Mouse (Mus musculus): ENCODE data around the gene March5. TPM values are rescaled to one million over a fixed set of nuclear protein-coding genes. Genes with fewer than 3 reads are reported as not detected.

Gene March5
- polyA plus RNA-seq, 1 experiment: 29.4 TPM

DNA sequence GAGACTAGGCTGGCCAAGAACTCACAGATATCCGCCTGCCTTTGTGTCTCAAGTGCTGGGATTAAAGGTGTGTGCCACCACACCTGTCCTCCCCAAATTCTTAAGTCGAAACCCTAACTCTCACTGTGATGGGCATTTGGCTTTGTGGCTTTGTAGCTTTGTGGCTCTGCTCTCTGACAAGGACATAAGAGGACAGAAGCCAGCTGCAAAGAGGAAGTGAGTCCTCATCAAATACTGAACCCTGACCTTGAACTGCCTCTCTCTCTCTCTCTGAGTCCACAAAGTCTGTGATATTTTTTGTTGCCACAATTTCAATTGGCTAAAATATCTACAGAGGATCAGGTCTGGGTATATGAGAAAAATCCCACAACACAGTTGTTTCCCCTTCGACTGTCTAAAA is 40.9 kb downstream of the March5 start:
- Histone ChIP-seq H3K4me3 (replicated peaks) (no peak overlapping the region), H3K9me3 (ENCODE audit: control insufficient read depth, low read length) (peaks cover 10% of the 10 kb centered on the region), H3K4me1 (ENCODE audit: control insufficient read depth) (peaks cover 14% of the 10 kb centered on the region), H3K27me3 (ENCODE audit: control insufficient read depth) (peaks cover 30% of the 10 kb centered on the region), H3K36me3 (ENCODE audit: control insufficient read depth) (no peaks in the 10 kb centered on the region)
- TF ChIP-seq GATA1 (IDR thresholded peaks at IDR 0.05; ENCODE audit: low read length) (no peak), TAL1 (IDR thresholded peaks at IDR 0.05; ENCODE audit: low read length) (no peak)

GRCm38 (mm10) chr19:37252104-37252503 is 44.8 kb downstream of the March5 start:
- H3K4me3 ChIP-seq (replicated peaks): no peak overlapping the region
- TF ChIP-seq GATA1 (IDR thresholded peaks at IDR 0.05; ENCODE audit: low read length): peak; percentile 42; the same call in 1 of the 2 replicates
- no peak for TF ChIP-seq TAL1 (IDR thresholded peaks at IDR 0.05; ENCODE audit: low read length)
- peaks cover 27% of the 10 kb centered on the region for H3K27me3 ChIP-seq (ENCODE audit: control insufficient read depth)
- no peaks in the 10 kb centered on the region; the same call in 1 of the 2 replicates for H3K9me3 ChIP-seq (ENCODE audit: control insufficient read depth, low read length)
- peaks cover 14% of the 10 kb centered on the region for H3K4me1 ChIP-seq (ENCODE audit: control insufficient read depth)
- no peaks in the 10 kb centered on the region for H3K36me3 ChIP-seq (ENCODE audit: control insufficient read depth)

DNA sequence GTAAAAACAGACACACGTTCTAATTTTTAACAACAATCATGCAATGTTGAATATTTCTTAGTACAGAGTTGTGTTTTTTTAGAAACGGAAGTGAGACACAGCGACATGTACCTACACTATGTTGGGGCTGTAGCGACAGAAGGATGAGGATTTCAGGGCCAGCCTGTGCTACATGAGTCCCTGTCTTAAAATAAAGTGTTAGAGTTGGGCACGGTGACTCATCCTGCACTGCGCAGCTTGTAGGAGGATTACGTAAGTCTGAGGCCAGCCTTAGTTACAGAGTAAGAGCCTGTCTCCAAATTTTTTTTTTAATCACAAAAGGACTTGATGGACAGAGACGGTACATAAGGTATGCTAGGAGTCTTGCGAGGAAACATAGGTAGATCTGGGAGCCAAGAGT is 48.0 kb downstream of the March5 start:
- no peak for TF ChIP-seq TAL1 (IDR thresholded peaks at IDR 0.05; ENCODE audit: low read length)
- Histone ChIP-seq H3K36me3 (ENCODE audit: control insufficient read depth) (no peaks in the 10 kb centered on the region), H3K27me3 (ENCODE audit: control insufficient read depth) (peaks cover 8% of the 10 kb centered on the region), H3K4me3 (replicated peaks) (no peak overlapping the region), H3K9me3 (ENCODE audit: control insufficient read depth, low read length) (no peaks in the 10 kb centered on the region; the same call in 1 of the 2 replicates), H3K4me1 (ENCODE audit: control insufficient read depth) (peaks cover 11% of the 10 kb centered on the region)

DNA sequence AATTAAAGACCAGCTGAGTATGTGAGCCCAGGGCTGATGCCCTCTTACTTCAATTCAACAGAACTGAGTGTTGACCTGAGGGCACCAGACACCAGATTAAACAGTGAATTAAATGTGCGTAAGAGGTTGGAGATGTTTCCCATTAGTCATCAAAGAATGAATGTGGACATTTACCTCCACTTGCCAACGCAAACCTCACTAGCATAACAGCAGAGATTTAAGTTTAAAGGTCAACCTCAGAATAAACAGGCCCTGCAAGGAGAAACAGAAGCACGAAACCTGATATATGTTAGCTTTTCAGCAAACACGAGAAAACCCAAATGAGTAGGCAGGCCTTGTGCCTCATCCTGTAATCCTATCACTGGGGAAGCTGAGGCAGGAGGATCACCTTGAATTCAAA is 55.0 kb downstream of the March5 start:
- peaks cover 24% of the 10 kb centered on the region for H3K4me1 ChIP-seq (ENCODE audit: control insufficient read depth)
- TF ChIP-seq TAL1 (IDR thresholded peaks at IDR 0.05; ENCODE audit: low read length) (no peak), GATA1 (IDR thresholded peaks at IDR 0.05; ENCODE audit: low read length) (no peak)
- H3K36me3 ChIP-seq (ENCODE audit: control insufficient read depth): peaks cover 2% of the 10 kb centered on the region; the same call in 1 of the 2 replicates
- no peaks in the 10 kb centered on the region for H3K9me3 ChIP-seq (ENCODE audit: control insufficient read depth, low read length)
- no peak overlapping the region for H3K4me3 ChIP-seq (replicated peaks)
- peaks cover 3% of the 10 kb centered on the region for H3K27me3 ChIP-seq (ENCODE audit: control insufficient read depth)

GRCm38 (mm10) chr19:37263566-37263942 is 56.2 kb downstream of the March5 start:
- Histone ChIP-seq H3K36me3 (ENCODE audit: control insufficient read depth) (peaks cover 6% of the 10 kb centered on the region), H3K27me3 (ENCODE audit: control insufficient read depth) (peaks cover 3% of the 10 kb centered on the region), H3K9me3 (ENCODE audit: control insufficient read depth, low read length) (no peaks in the 10 kb centered on the region), H3K4me1 (ENCODE audit: control insufficient read depth) (peaks cover 24% of the 10 kb centered on the region), H3K4me3 (replicated peaks) (peak overlapping the region; percentile 23)
- TF ChIP-seq TAL1 (IDR thresholded peaks at IDR 0.05; ENCODE audit: low read length): no peak
- no peak for TF ChIP-seq GATA1 (IDR thresholded peaks at IDR 0.05; ENCODE audit: low read length)

DNA sequence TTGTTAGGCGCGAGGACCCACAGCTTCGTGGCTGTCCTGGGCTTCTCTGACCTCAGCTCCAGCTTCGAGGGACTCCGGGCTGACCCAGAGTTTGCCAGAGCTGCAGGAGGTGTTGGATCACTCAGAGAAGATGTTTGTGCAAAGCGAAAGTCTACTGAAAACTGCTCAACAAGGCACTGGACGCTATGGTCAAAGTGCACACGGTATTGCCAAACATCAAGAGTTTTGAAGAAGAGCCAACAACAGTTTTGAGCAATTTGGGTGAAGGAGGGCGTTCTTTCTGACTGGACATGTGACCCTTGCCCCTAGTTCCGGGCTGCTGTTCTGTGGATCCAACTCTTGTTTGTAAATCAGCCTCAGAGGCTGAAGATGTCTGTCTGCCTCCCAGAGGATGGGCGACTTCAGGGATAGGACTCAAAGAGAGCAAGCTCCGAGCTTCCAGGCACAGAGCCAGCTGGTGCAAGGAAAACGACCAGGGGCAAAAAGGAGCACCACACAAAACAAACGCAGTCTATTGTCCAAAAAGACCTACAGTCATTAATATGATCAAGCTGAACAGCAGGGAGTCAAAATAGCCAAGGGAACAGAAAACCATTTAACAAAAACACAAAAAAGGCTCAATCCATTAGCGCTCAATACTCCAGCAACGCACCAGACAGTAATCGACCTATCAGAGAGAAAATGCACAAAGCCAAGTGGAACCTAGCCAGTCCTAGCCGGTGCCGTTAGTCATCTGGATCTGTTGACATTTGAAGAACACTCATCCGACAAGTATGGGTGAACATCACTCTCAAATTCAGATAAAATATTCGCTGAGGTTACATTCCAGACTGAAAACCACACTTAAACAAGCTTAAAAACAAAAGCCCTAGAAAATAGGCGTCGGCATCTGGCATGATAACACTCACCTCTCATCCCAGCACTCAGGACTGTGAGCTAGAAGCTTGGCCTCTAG is 56.9 kb downstream of the March5 start:
- TF ChIP-seq GATA1 (IDR thresholded peaks at IDR 0.05; ENCODE audit: low read length): no peak
- TF ChIP-seq TAL1 (IDR thresholded peaks at IDR 0.05; ENCODE audit: low read length): no peak
- peak overlapping the region; percentile 23 for H3K4me3 ChIP-seq (replicated peaks)
- peaks cover 24% of the 10 kb centered on the region for H3K4me1 ChIP-seq (ENCODE audit: control insufficient read depth)
- no peaks in the 10 kb centered on the region for H3K9me3 ChIP-seq (ENCODE audit: control insufficient read depth, low read length)
- H3K36me3 ChIP-seq (ENCODE audit: control insufficient read depth): peaks cover 12% of the 10 kb centered on the region
- H3K27me3 ChIP-seq (ENCODE audit: control insufficient read depth): peaks cover 3% of the 10 kb centered on the region

DNA sequence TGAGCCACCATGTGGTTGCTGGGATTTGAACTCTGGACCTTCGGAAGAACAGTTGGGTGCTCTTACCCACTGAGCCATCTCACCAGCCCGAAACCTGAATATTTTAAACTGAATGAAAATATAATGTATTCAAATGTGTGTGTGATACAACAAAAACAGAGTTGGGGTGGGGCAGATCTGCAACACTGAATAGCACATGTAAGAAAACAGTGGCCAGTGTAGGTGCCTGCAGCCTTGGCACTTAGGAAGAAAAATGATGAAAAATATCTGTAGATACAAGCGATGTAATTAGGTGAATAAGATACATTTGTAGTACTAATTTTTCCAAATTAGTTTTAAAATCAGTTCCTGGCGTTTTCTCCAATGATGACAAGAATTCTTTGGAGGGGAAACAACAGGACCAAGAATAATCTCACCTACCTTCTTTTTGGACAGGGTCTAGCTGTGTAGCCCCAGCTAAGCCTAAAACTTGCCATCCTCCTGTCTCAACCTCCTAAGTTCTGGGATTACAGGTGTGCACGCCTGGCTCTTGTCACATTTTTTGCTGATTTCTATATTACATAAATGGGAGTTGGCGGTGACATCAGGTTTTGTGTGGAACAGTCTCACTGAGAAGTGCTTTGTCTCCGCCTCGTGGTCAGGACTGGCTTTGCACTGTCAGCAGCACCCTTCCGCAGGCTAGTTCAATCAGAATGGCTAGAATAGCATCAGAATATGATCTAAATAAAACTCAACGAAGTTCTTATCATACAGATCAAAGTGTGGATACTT is 58.2 kb downstream of the March5 start:
- Histone ChIP-seq H3K4me3 (replicated peaks) (no peak overlapping the region), H3K4me1 (ENCODE audit: control insufficient read depth) (peaks cover 24% of the 10 kb centered on the region), H3K9me3 (ENCODE audit: control insufficient read depth, low read length) (no peaks in the 10 kb centered on the region), H3K36me3 (ENCODE audit: control insufficient read depth) (peaks cover 18% of the 10 kb centered on the region), H3K27me3 (ENCODE audit: control insufficient read depth) (peaks cover 3% of the 10 kb centered on the region)
- TF ChIP-seq GATA1 (IDR thresholded peaks at IDR 0.05; ENCODE audit: low read length) (no peak), TAL1 (IDR thresholded peaks at IDR 0.05; ENCODE audit: low read length) (no peak)

GRCm38 (mm10) chr19:37269106-37269505 is 61.8 kb downstream of the March5 start:
- Histone ChIP-seq H3K4me3 (replicated peaks) (no peak overlapping the region), H3K36me3 (ENCODE audit: control insufficient read depth) (peaks cover 25% of the 10 kb centered on the region), H3K27me3 (ENCODE audit: control insufficient read depth) (no peaks in the 10 kb centered on the region), H3K4me1 (ENCODE audit: control insufficient read depth) (peaks cover 15% of the 10 kb centered on the region), H3K9me3 (ENCODE audit: control insufficient read depth, low read length) (no peaks in the 10 kb centered on the region)
- no peak for TF ChIP-seq TAL1 (IDR thresholded peaks at IDR 0.05; ENCODE audit: low read length)
- no peak for TF ChIP-seq GATA1 (IDR thresholded peaks at IDR 0.05; ENCODE audit: low read length)

Other genes with a start within 250 kb of the March5 start
- 7.6 and 10.1 TPM in 2 replicates for gene Cpeb3, start 1.1 kb downstream of the March5 start, polyA plus RNA-seq (2012)
- gene Ide, start 130.3 kb downstream of the March5 start, polyA plus RNA-seq (2012): 0.15 and 0.24 TPM in 2 replicates
- gene Kif11, start 168.9 kb downstream of the March5 start, polyA plus RNA-seq (2012): 0.93 and 1.1 TPM in 2 replicates
- 0.22 and 0.34 TPM in 2 replicates for gene Hhex, start 227.3 kb downstream of the March5 start, polyA plus RNA-seq (2012)

Measured in erythroblast, embryonic 14.5 days (primary cell).